Mouse (Mus musculus) common myeloid progenitor, adult 5-6 weeks (primary cell): ENCODE measurements at regions not wholly inside any gene's neighbourhood (a gene's known extent, or its start where the extent isn't known, plus 50 kb on each side); places are given as distances from the start of the nearest gene placed in this dataset.

ENCODE experiments used
- ATAC-seq: replicated peaks from 2 replicates; pipeline ENCODE4 v1.8.0; 2016; ENCODE audit warnings: low read depth, mild to moderate bottlenecking, moderate TSS enrichment, inconsistent platforms; ENCODE audit not compliant: poor library complexity, severe bottlenecking

DNA sequence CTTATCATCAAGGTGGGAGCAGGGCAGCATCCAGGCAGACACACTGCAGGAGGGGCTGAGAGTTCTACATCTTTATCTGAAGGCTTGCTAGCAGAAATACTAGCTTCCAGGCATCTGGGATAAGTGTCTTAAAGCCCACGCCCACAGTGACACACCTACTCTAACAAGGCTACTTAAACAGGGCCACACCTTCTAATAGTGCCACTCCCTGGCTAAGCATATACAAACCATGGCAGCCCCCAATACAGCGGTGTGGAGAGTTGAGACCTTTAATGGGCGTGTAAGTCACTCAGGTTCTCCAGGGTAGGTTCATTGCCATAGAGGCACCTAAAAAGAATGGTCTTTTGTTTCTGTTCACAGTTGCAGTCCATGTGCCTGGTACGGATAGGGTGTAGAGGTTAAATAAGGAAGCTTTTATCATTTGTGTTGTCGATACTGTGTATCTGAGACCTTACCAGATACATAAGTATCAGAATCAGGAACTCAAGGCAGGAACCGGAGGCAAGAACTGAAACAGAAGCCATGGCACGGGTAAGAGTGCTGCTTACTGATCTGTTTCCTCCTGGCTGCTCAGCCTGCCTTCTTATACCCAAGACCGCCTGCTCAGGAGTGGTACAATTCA lies 69.0 kb upstream of the Atrnl1 start:
- ATAC-seq: no peak

DNA sequence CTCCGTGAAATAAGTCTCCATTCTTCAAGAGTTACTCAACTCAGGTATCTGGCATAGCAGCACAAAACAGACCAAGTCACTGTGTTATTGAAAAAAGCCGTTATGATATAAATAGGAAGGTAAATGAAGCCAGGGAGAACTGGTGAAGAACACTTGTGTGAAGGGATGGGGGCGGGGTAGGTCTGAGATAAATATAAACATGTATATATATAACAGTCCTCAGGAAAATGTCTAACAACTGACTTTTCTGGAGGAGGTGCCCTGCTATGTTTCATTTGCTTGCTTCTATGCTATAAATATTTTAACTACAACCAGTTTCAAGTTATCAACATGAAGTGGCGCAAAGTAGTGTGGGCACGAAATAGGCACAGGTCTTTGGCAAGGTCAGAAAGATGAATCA lies 68.3 kb upstream of the Atrnl1 start:
- ATAC-seq: no peak

DNA sequence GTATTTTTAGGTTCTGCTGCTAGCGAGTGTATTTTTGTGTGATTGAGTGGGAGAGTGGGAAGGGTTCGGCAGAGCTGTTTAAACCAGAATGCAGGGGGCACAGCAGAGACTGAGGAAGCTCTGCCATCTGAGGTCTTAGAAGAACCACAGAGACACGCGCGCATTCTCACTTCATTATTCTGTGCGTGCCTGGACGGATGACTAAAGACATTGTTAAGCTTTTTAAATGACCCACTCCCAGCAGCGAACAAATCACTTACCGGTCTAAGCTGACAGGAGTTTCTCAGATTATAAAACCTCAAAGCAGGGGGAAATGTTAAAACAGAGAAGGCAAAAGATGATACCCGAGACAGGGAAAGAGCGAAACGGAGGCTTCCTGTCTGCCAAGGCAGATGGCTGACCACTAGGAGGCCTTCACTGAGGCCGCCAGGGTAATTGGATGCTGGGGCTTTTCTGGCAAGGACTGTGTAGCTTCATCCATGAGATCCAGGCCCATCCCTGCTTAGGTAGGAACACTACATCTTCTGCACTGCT lies 67.1 kb upstream of the Atrnl1 start:
- ATAC-seq: no peak

GRCm38 (mm10) chr19:57544229-57544879 lies 66.5 kb upstream of the Atrnl1 start:
- ATAC-seq: no peak

- no peak for ATAC-seq
These were observed 65.8 kb upstream of the Atrnl1 start for GRCm38 (mm10) chr19:57545071-57545470.

DNA sequence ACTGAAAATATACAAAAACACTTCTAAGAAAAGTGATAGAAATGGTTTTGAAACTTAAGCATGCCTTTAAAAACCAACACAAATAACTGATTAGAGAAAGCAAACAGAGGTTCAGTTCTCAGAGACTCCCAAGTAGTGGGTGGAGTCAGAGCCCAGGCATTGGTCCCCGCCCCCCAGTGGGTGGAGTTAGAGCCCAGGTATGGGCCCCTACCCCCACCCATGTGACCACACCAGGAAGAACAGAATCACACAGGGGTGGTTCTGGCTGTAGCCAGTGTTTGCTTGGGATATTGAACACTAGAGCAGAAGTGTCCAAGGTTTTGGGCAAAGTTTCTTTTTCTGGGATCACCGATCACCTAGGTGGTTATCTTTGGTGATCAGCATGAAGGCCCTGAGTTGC lies 64.8 kb upstream of the Atrnl1 start:
- ATAC-seq: no peak

- ATAC-seq: no peak
These were observed 64.3 kb upstream of the Atrnl1 start for GRCm38 (mm10) chr19:57546519-57546918.

DNA sequence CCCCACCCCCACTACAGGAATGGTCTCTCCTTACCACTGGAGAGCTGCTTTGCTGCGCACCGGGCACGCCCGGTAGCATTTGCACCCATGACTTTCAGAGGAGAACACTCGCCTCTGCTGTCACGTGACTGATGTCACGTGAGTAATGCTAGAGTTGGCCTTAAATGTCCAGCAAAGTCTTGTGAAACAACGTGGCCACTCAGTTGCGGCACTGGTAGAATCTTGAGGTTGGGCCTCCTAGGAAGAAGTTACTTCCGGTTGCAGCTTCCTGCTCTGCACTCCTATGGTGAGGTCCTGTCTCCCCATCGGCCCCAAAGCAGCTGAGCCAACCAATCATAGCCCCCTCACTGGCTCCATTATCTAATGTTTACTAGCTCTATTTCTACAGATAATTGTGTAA lies 62.7 kb upstream of the Atrnl1 start:
- ATAC-seq: no peak

- ATAC-seq: no peak
These were observed 62.2 kb upstream of the Atrnl1 start for GRCm38 (mm10) chr19:57548661-57549060.

DNA sequence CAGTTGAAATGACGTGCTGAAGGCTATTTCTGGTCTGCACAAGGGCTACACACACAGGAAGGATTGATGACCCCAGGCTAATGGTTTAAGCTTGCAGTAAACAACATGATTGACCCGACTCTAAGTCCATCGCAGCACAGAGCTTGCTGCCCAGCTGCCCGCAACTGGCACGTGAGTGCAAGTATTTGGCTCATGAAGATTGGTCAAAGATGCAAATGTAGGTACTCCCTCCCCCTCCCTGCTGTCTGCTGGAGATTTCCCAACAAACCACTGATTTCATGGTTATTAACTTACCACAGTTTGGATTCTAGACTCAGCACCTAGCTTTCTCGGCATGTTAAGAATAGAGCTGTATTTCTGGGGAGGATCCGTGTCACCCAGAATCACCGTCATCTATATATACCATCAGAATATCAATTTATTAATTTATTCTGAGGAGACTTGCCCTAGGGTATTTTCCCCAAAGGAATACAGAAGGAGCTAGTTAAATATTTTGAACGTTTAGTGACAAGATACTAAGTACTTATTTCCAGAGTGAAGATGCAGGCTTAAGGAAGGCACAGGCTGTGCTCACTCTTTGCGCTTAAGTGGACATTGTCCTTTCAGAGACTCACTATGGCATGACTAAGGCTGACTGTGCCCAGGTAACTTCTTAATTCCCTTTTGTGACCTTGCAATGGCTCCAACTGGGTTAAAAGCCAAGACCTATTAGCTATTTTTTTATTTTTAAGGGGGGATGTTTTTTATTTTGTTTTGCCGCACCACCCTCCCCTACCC lies 57.7 kb upstream of the Atrnl1 start:
- no peak for ATAC-seq

GRCm38 (mm10) chr19:57554086-57554485 lies 56.7 kb upstream of the Atrnl1 start:
- 0 out of 2 replicates have a peak, but pooled peaks have one; percentile 8 for ATAC-seq

GRCm38 (mm10) chr19:57555313-57555712 lies 55.5 kb upstream of the Atrnl1 start:
- ATAC-seq: no peak

- ATAC-seq: no peak
These were observed 52.3 kb upstream of the Atrnl1 start for GRCm38 (mm10) chr19:57558420-57558967.

DNA sequence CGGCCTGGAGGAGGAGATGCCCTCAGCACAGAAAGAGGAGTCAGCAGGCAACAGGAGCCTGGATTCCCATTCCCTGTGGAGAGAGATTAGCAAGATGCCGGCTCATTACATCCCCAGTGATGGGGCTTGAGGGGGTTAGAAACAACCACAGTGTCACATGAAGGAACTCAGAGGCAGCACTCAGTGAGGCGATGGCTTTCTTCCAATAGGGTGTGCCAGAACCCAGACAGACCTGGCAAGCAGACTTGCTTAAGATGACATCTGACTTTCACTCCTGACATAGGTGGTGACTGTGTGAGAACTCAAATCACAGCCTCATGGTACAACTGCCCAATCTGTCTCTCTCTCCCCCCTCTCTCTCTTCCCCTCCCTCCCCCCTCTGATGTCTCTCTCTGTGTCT lies 50.1 kb upstream of the Atrnl1 start:
- no peak for ATAC-seq
